Mouse (Mus musculus) liver, adult 2 months (tissue): Measurements from ENCODE around the gene Zfand4. TPM values are rescaled to one million over a fixed set of nuclear protein-coding genes. Genes with fewer than 3 reads are reported as not detected.

Experiments used
- DNase-seq: peaks from one replicate; pipeline ENCODE4 v3.0.0-alpha.2; 2011; ENCODE audit warnings: low read depth, low spot score; ENCODE audit errors: extremely low read depth
- H3K27ac ChIP-seq: fragments of 200-500 bp; replicated peaks from 2 replicates; pipeline ENCODE4 v1.5.1; 2012; ENCODE audit warnings: low read depth, mild to moderate bottlenecking, control low read depth, inconsistent platforms, low read length; ENCODE audit not compliant: insufficient read depth
- H3K27me3 ChIP-seq: fragments of 200-500 bp; 2 replicates; pipeline ENCODE4 v1.6.1; 2012; ENCODE audit warnings: mild to moderate bottlenecking, moderate library complexity, low read length, inconsistent platforms; ENCODE audit not compliant: control insufficient read depth, insufficient read depth
- H3K36me3 ChIP-seq: fragments of 200-500 bp; 2 replicates; pipeline ENCODE4 v1.6.1; 2012; ENCODE audit warnings: low read length, inconsistent platforms; ENCODE audit not compliant: control insufficient read depth, insufficient read depth
- H3K4me1 ChIP-seq: fragments of 200-500 bp; 2 replicates; pipeline ENCODE4 v1.6.1; 2011; ENCODE audit warnings: low read length; ENCODE audit not compliant: control insufficient read depth, insufficient read depth
- H3K4me3 ChIP-seq: fragments of 200-500 bp; 2 replicates; pipeline ENCODE4 v1.5.1; 2011; ENCODE audit warnings: low read depth, mild to moderate bottlenecking, control low read depth, low read length, moderate library complexity; ENCODE audit not compliant: insufficient read depth
- H3K79me2 ChIP-seq: fragments of 200-500 bp; 2 replicates; pipeline ENCODE4 v1.6.1; 2012; ENCODE audit warnings: inconsistent platforms, mild to moderate bottlenecking, low read length, moderate library complexity; ENCODE audit not compliant: control insufficient read depth, insufficient read depth
- H3K9ac ChIP-seq: fragments of 200-500 bp; 2 replicates; pipeline ENCODE4 v1.6.1; 2012; ENCODE audit warnings: low read depth, mild to moderate bottlenecking, control low read depth, inconsistent platforms, low read length
- CTCF ChIP-seq: fragments of 200-500 bp; IDR thresholded peaks from 2 replicates; pipeline ENCODE4 v1.5.1; 2011; ENCODE audit warnings: low read depth, low read length, control low read depth
- POLR2A ChIP-seq: fragments of 200-500 bp; IDR thresholded peaks from 2 replicates; pipeline ENCODE4 v1.6.1; 2011; ENCODE audit warnings: low read length, control low read depth; ENCODE audit not compliant: insufficient read depth; ENCODE audit errors: extremely low read depth
- WGBS: fragments of 180-500 bp; shearing (Covaris S2); methylation state at CpG from one replicate; pipeline ENCODE4 v1.1.7; 2018; 5-methylcytosine and 5-hydroxymethylcytosine counted together
- polyA plus RNA-seq: library from polyadenylated mRNA; depleted of rRNA; stranded (reverse); fragments of >200 nt; gene quantifications from 2 replicates; pipeline ENCODE4 v1.2.3, GENCODE M21; 2012
- total RNA-seq: library from RNA; depleted of rRNA; stranded (reverse); fragments of >200 nt; gene quantifications from 2 replicates; pipeline ENCODE4 v1.2.3, GENCODE M21; 2014

Zfand4 gene
- total and polyA plus RNA-seq, 2 experiments, result 4.0 to 25.6 TPM

- peak overlapping the region; percentile 57 for H3K27ac ChIP-seq
Measured at GRCm38 (mm10) chr6:116266273-116267109, 2.5 kb downstream of the Zfand4 start.

GRCm38 (mm10) chr6:116267110-116267423 lies 3.0 kb downstream of the Zfand4 start:
- no peak overlapping the region; the same call in 1 of the 2 replicates for H3K4me3 ChIP-seq
- peaks cover 20% of the 10 kb centered on the region; the same call in 1 of the 2 replicates for H3K79me2 ChIP-seq
- WGBS, result 94% methylated on average over 1 of the region's 1 CpGs
- DNase-seq, result peak; percentile 21
- no peaks in the 10 kb centered on the region for H3K27me3 ChIP-seq
- peaks cover 3% of the 10 kb centered on the region for H3K36me3 ChIP-seq
- peaks cover 8% of the 10 kb centered on the region for H3K4me1 ChIP-seq
- no peak overlapping the region for H3K9ac ChIP-seq
- H3K27ac ChIP-seq, result peak overlapping the region; percentile 57
- TF ChIP-seq POLR2A (no peak), CTCF (no peak)

More at GRCm38 (mm10) chr6:116266273-116267109, 2.5 kb downstream of the Zfand4 start:
- peak; percentile 59 for DNase-seq
- Histone ChIP-seq H3K27me3 (no peaks in the 10 kb centered on the region), H3K79me2 (peaks cover 20% of the 10 kb centered on the region; the same call in 1 of the 2 replicates), H3K4me1 (peaks cover 8% of the 10 kb centered on the region), H3K36me3 (peaks cover 5% of the 10 kb centered on the region), H3K9ac (peak overlapping the region; percentile 67), H3K4me3 (peak overlapping the region; percentile 45)
- WGBS, result 48% methylated on average over 11 of the region's 11 CpGs
- TF ChIP-seq CTCF (no peak), POLR2A (no peak)

- Histone ChIP-seq H3K27me3 (no peaks in the 10 kb centered on the region), H3K4me3 (no peak overlapping the region), H3K27ac (no peak overlapping the region), H3K9ac (no peak overlapping the region), H3K4me1 (peaks cover 4% of the 10 kb centered on the region), H3K79me2 (peaks cover 3% of the 10 kb centered on the region; the same call in 1 of the 2 replicates), H3K36me3 (peaks cover 16% of the 10 kb centered on the region)
- no peak for TF ChIP-seq POLR2A
- no peak for TF ChIP-seq CTCF
- 80% methylated on average over 4 of the region's 4 CpGs for WGBS
- DNase-seq, result no peak
Measured at GRCm38 (mm10) chr6:116275695-116276094, 11.7 kb downstream of the Zfand4 start.

- Histone ChIP-seq H3K4me1 (peaks cover 3% of the 10 kb centered on the region), H3K4me3 (no peak overlapping the region), H3K36me3 (peaks cover 20% of the 10 kb centered on the region), H3K27me3 (no peaks in the 10 kb centered on the region), H3K9ac (no peak overlapping the region), H3K79me2 (no peaks in the 10 kb centered on the region), H3K27ac (no peak overlapping the region)
- no peak for DNase-seq
- TF ChIP-seq POLR2A, result no peak
- TF ChIP-seq CTCF, result no peak
- 81% methylated on average over 5 of the region's 5 CpGs for WGBS
Measured at GRCm38 (mm10) chr6:116278679-116279317, 14.8 kb downstream of the Zfand4 start.

- Histone ChIP-seq H3K79me2 (no peaks in the 10 kb centered on the region), H3K4me1 (peaks cover 14% of the 10 kb centered on the region), H3K27me3 (no peaks in the 10 kb centered on the region), H3K36me3 (peaks cover 20% of the 10 kb centered on the region), H3K9ac (no peak overlapping the region), H3K27ac (no peak overlapping the region), H3K4me3 (no peak overlapping the region)
- DNase-seq, result no peak
- 93% methylated on average over 13 of the region's 13 CpGs for WGBS
- TF ChIP-seq CTCF (no peak), POLR2A (no peak)
Measured at GRCm38 (mm10) chr6:116281014-116281413, 17.0 kb downstream of the Zfand4 start.

GRCm38 (mm10) chr6:116282546-116282945 lies 18.5 kb downstream of the Zfand4 start:
- H3K4me3 ChIP-seq, result no peak overlapping the region
- H3K4me1 ChIP-seq, result peaks cover 18% of the 10 kb centered on the region
- no peak overlapping the region for H3K9ac ChIP-seq
- peak; percentile 52 for DNase-seq
- H3K79me2 ChIP-seq, result no peaks in the 10 kb centered on the region
- no peaks in the 10 kb centered on the region for H3K27me3 ChIP-seq
- TF ChIP-seq CTCF, result peak; percentile 19; the same call in 1 of the 2 replicates
- no peak for TF ChIP-seq POLR2A
- H3K27ac ChIP-seq, result no peak overlapping the region
- WGBS, result 59% methylated on average over 4 of the region's 4 CpGs
- peaks cover 20% of the 10 kb centered on the region for H3K36me3 ChIP-seq
